Mouse (Mus musculus) cerebellum, postnatal 4 days (tissue): ENCODE data around the gene Gjb3.

Source experiments
- DNase-seq, 2 experiments: peaks; one replicate each; pipeline ENCODE4 v3.0.0; 2022; ENCODE audit warnings: low spot score in 2 of 2, mixed read lengths in 1 of 2

Gjb3 gene

GRCm38 (mm10) chr4:127330181-127331100 is at the start of gene Gjb3:
TSS of gene Gjb3 (minus strand) at chr4:127330844.
- DNase-seq = no peak

GRCm38 (mm10) chr4:127377344-127377743 is 46.7 kb upstream of the Gjb3 start:
- DNase-seq = no peak

- no peak for DNase-seq
Measured at GRCm38 (mm10) chr4:127375541-127376177, 45.0 kb upstream of the Gjb3 start.

- no peak for DNase-seq
Measured at GRCm38 (mm10) chr4:127374645-127375044, 44.0 kb upstream of the Gjb3 start.

GRCm38 (mm10) chr4:127373491-127373890 is 42.8 kb upstream of the Gjb3 start:
- no peak for DNase-seq

GRCm38 (mm10) chr4:127371546-127371945 is 40.9 kb upstream of the Gjb3 start:
- no peak for DNase-seq

- peak in 1 of 2 experiments; percentile 45 for DNase-seq
Measured at GRCm38 (mm10) chr4:127370447-127370846, 39.8 kb upstream of the Gjb3 start.

- DNase-seq = peak; percentile 82 to 90
Measured at GRCm38 (mm10) chr4:127368379-127368973, 37.8 kb upstream of the Gjb3 start.

GRCm38 (mm10) chr4:127365834-127366233 is 35.2 kb upstream of the Gjb3 start:
- no peak for DNase-seq

- DNase-seq = no peak
Measured at GRCm38 (mm10) chr4:127365433-127365832, 34.8 kb upstream of the Gjb3 start.

GRCm38 (mm10) chr4:127364431-127364830 is 33.8 kb upstream of the Gjb3 start:
- no peak for DNase-seq

- no peak for DNase-seq
Measured at GRCm38 (mm10) chr4:127363331-127363730, 32.7 kb upstream of the Gjb3 start.

- DNase-seq = no peak
Measured at GRCm38 (mm10) chr4:127362520-127362919, 31.9 kb upstream of the Gjb3 start.

- no peak for DNase-seq
Measured at GRCm38 (mm10) chr4:127358018-127358417, 27.4 kb upstream of the Gjb3 start, which contains the start of gene Gjb5. TSS of gene Gjb5 (minus strand) at chr4:127358181.

GRCm38 (mm10) chr4:127354506-127355485 is 24.2 kb upstream of the Gjb3 start:
- no peak for DNase-seq

GRCm38 (mm10) chr4:127353951-127354438 is 23.4 kb upstream of the Gjb3 start, which contains the start of gene Gjb4:
TSS of gene Gjb4 (minus strand) at chr4:127354081.
- no peak for DNase-seq

- no peak for DNase-seq
Measured at GRCm38 (mm10) chr4:127352594-127352993, 21.9 kb upstream of the Gjb3 start.

GRCm38 (mm10) chr4:127349560-127350300 is 19.1 kb upstream of the Gjb3 start:
- DNase-seq = no peak

- no peak for DNase-seq
Measured at GRCm38 (mm10) chr4:127345000-127345399, 14.4 kb upstream of the Gjb3 start.

- DNase-seq = no peak
Measured at GRCm38 (mm10) chr4:127341372-127341771, 10.7 kb upstream of the Gjb3 start.
